Mouse (Mus musculus) embryonic fibroblast, embryonic 13.5 days (primary cell): ENCODE data around the gene Cenpi. TPM values are rescaled to one million over a fixed set of nuclear protein-coding genes. Genes with fewer than 3 reads are reported as not detected.

Source experiments
- H3K27ac ChIP-seq: 2 replicates; pipeline ENCODE4 v1.5.1; 2012; ENCODE audit warnings: low read length, control low read depth, inconsistent platforms; ENCODE audit not compliant: insufficient read depth
- H3K4me1 ChIP-seq: 2 replicates; pipeline ENCODE4 v1.6.1; 2011; ENCODE audit warnings: low read length; ENCODE audit not compliant: control insufficient read depth, insufficient read depth
- H3K4me3 ChIP-seq: 2 replicates; pipeline ENCODE4 v1.5.1; 2011; ENCODE audit warnings: mild to moderate bottlenecking, control low read depth, low read length; ENCODE audit not compliant: insufficient read depth
- CTCF ChIP-seq: IDR thresholded peaks from 2 replicates; pipeline ENCODE4 v1.5.1; 2011; ENCODE audit warnings: mild to moderate bottlenecking, control low read depth, low read length, moderate library complexity, borderline replicate concordance; ENCODE audit not compliant: insufficient read depth
- POLR2A ChIP-seq: IDR thresholded peaks from 2 replicates; pipeline ENCODE4 v1.6.1; 2011; ENCODE audit warnings: low read depth, mild to moderate bottlenecking, control low read depth, low read length, moderate library complexity
- polyA plus RNA-seq: library from polyadenylated mRNA; stranded (reverse); fragments of >200 nt; gene quantifications from 2 replicates; pipeline ENCODE4 v1.2.4, GENCODE M21; 2011; ENCODE audit warnings: low read depth; ENCODE audit not compliant: missing spikeins, insufficient read length

The Cenpi gene
- polyA plus RNA-seq, 1 experiment: 16.8 TPM

- H3K27ac ChIP-seq: no peak overlapping the region
- no peak overlapping the region for H3K4me3 ChIP-seq
- no peak for TF ChIP-seq POLR2A
- no peak for TF ChIP-seq CTCF
- no peaks in the 10 kb centered on the region for H3K4me1 ChIP-seq
Observed at GRCm38 (mm10) chrX:134359336-134359735, 51.5 kb downstream of the Cenpi start.

- TF ChIP-seq CTCF (no peak), POLR2A (no peak)
- Histone ChIP-seq H3K4me1 (no peaks in the 10 kb centered on the region), H3K27ac (no peak overlapping the region), H3K4me3 (no peak overlapping the region)
Observed at GRCm38 (mm10) chrX:134362156-134362555, 54.3 kb downstream of the Cenpi start.

GRCm38 (mm10) chrX:134365421-134365820 is 57.5 kb downstream of the Cenpi start:
- no peaks in the 10 kb centered on the region for H3K4me1 ChIP-seq
- no peak overlapping the region for H3K4me3 ChIP-seq
- H3K27ac ChIP-seq: no peak overlapping the region
- TF ChIP-seq CTCF: no peak
- TF ChIP-seq POLR2A: no peak

GRCm38 (mm10) chrX:134366547-134366946 is 58.7 kb downstream of the Cenpi start:
- TF ChIP-seq POLR2A: no peak
- no peak for TF ChIP-seq CTCF
- Histone ChIP-seq H3K4me3 (no peak overlapping the region), H3K4me1 (no peaks in the 10 kb centered on the region), H3K27ac (no peak overlapping the region)

GRCm38 (mm10) chrX:134371279-134371678 is 63.4 kb downstream of the Cenpi start:
- Histone ChIP-seq H3K4me1 (no peaks in the 10 kb centered on the region), H3K4me3 (no peak overlapping the region), H3K27ac (no peak overlapping the region)
- TF ChIP-seq POLR2A: no peak
- no peak for TF ChIP-seq CTCF

- Histone ChIP-seq H3K4me3 (no peak overlapping the region), H3K27ac (no peak overlapping the region), H3K4me1 (no peaks in the 10 kb centered on the region)
- no peak for TF ChIP-seq POLR2A
- TF ChIP-seq CTCF: no peak
Observed at GRCm38 (mm10) chrX:134374190-134374589, 66.3 kb downstream of the Cenpi start.

- TF ChIP-seq POLR2A (no peak), CTCF (no peak)
- Histone ChIP-seq H3K4me1 (no peaks in the 10 kb centered on the region), H3K27ac (no peak overlapping the region), H3K4me3 (no peak overlapping the region)
Observed at GRCm38 (mm10) chrX:134384896-134385295, 77.0 kb downstream of the Cenpi start.

GRCm38 (mm10) chrX:134398972-134399371 is 91.1 kb downstream of the Cenpi start:
- no peak overlapping the region for H3K27ac ChIP-seq
- no peaks in the 10 kb centered on the region for H3K4me1 ChIP-seq
- H3K4me3 ChIP-seq: no peak overlapping the region
- TF ChIP-seq POLR2A: no peak
- no peak for TF ChIP-seq CTCF

- H3K27ac ChIP-seq: no peak within 1 kb of the TSS
- TF ChIP-seq POLR2A (no peak), CTCF (no peak)
- H3K4me1 ChIP-seq: no peaks in the 10 kb centered on the region
- peak within 1 kb of the TSS; percentile 33 for H3K4me3 ChIP-seq
Observed at GRCm38 (mm10) chrX:134403863-134404583, 96.1 kb downstream of the Cenpi start, which contains the start of gene Drp2. Gene Drp2 (plus strand): TSS chrX:134404551.

GRCm38 (mm10) chrX:134404584-134404955 is 96.7 kb downstream of the Cenpi start:
- TF ChIP-seq POLR2A: 0 out of 2 replicates have a peak, but pooled peaks have one; percentile 24
- no peak for TF ChIP-seq CTCF
- Histone ChIP-seq H3K27ac (no peak overlapping the region), H3K4me1 (no peaks in the 10 kb centered on the region), H3K4me3 (peak overlapping the region; percentile 33)
